Mouse (Mus musculus): ENCODE data around the gene Zbtb48. TPM values are rescaled to one million over a fixed set of nuclear protein-coding genes. Genes with fewer than 3 reads are reported as not detected.
A peak's percentile ranks its signal among the peaks of the same experiment; 100 is the strongest.
"Not testable (repeated sequence)": the region's sequence is repeated elsewhere in the genome, so short reads cannot be mapped to it uniquely, and the experiment has no call there.

Gene Zbtb48
- polyA plus RNA-seq, 1 experiment from 2014 or later, result 13.7 TPM

- not testable (repeated sequence) for H3K9me3 ChIP-seq (ENCODE audit: low read length); H3K9ac ChIP-seq (replicated peaks; ENCODE audit: low read depth); H3K4me1 ChIP-seq (ENCODE audit: insufficient read depth, low read depth, low read length); H3K4me2 ChIP-seq (replicated peaks; ENCODE audit: low read depth, low read length); H3K4me3 ChIP-seq (ENCODE audit: low read depth, low read length); H3K36me3 ChIP-seq (ENCODE audit: insufficient read depth, low read length); DNase-seq (ENCODE audit: low spot score); H3K27ac ChIP-seq (ENCODE audit: low read length); H3K27me3 ChIP-seq (replicated peaks; ENCODE audit: insufficient read depth, low read length); ATAC-seq
- peak; percentile 56 for TF ChIP-seq CTCF (IDR thresholded peaks at IDR 0.05)
- 90% methylated on average over 6 of the region's 6 CpGs for WGBS
Observed at GRCm38 (mm10) chr4:152036464-152036863, 9.0 kb upstream of the Zbtb48 start.

DNA sequence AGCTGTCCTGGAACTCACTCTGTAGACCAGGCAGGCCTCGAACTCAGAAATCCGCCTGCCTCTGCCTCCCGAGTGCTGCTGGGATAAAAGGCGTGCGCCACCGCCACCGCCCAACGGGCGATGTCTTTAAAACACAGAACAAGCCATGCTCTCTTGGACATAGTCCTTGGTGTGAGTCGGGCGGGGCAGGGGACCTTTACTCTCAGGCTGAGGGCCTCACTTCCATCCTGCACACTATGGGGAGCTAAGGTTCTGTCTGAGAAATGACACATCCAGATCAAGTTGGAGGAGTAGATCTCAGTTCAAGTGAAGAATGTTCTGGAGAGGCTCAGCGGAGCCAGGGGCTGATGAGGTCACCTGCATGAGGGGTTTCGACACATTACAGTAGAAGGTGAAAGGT lies 5.5 kb upstream of the Zbtb48 start:
- Histone ChIP-seq H3K4me2 (replicated peaks; ENCODE audit: low read depth, low read length) (no peak overlapping the region), H3K9me3 (ENCODE audit: low read length) (no peaks in the 10 kb centered on the region), H3K9ac (replicated peaks; ENCODE audit: low read depth) (no peak overlapping the region), H3K4me3 (ENCODE audit: low read depth, low read length) (no peak overlapping the region), H3K4me1 (ENCODE audit: insufficient read depth, low read depth, low read length) (peaks cover 4% of the 10 kb centered on the region; the same call in 1 of the 2 replicates), H3K27me3 (replicated peaks; ENCODE audit: insufficient read depth, low read length) (no peaks in the 10 kb centered on the region), H3K36me3 (ENCODE audit: insufficient read depth, low read length) (no peaks in the 10 kb centered on the region), H3K27ac (ENCODE audit: low read length) (no peak overlapping the region)
- 84% methylated on average over 13 of the region's 13 CpGs for WGBS
- DNase-seq (ENCODE audit: low spot score) (no peak), ATAC-seq (no peak)
- TF ChIP-seq CTCF (IDR thresholded peaks at IDR 0.05) (no peak), EP300 (IDR thresholded peaks at IDR 0.05) (no peak)

DNA sequence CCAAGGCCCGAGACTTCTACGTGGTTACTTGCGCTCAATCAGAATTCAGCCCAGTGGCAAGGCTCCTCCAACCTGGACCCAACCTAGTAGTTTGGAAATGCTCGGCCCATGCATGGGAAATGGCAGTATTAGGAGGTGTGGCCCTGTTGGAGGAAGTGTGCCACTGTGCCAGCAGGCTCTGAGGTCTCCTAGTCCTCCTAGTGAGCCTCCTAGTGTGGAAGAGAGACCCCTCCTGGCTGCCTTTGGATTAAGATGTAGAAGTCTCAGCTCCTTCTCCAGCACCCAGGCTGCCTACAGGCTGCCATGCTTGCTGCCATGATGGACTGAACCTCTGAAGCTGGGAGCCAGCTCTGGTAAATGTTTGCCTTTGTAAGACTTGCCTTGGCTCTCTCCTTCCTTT lies 2.5 kb upstream of the Zbtb48 start:
- Histone ChIP-seq H3K27ac (ENCODE audit: low read length) (no peak overlapping the region), H3K9ac (replicated peaks; ENCODE audit: low read depth) (no peak overlapping the region), H3K4me2 (replicated peaks; ENCODE audit: low read depth, low read length) (no peak overlapping the region), H3K4me3 (ENCODE audit: low read depth, low read length) (no peak overlapping the region), H3K4me1 (ENCODE audit: insufficient read depth, low read depth, low read length) (peaks cover 17% of the 10 kb centered on the region; the same call in 1 of the 2 replicates), H3K9me3 (ENCODE audit: low read length) (no peaks in the 10 kb centered on the region), H3K27me3 (replicated peaks; ENCODE audit: insufficient read depth, low read length) (no peaks in the 10 kb centered on the region), H3K36me3 (ENCODE audit: insufficient read depth, low read length) (no peaks in the 10 kb centered on the region)
- DNase-seq (ENCODE audit: low spot score) (peak; percentile 69), ATAC-seq (peak; percentile 11; the same call in 1 of the 2 replicates)
- peak; percentile 67 for TF ChIP-seq CTCF (IDR thresholded peaks at IDR 0.05)
- TF ChIP-seq EP300 (IDR thresholded peaks at IDR 0.05), result no peak
- WGBS, result 73% methylated on average over 4 of the region's 4 CpGs

GRCm38 (mm10) chr4:152029087-152029486 lies 1.6 kb upstream of the Zbtb48 start:
- Histone ChIP-seq H3K4me3 (ENCODE audit: low read depth, low read length) (no peak overlapping the region), H3K27ac (ENCODE audit: low read length) (no peak overlapping the region), H3K36me3 (ENCODE audit: insufficient read depth, low read length) (no peaks in the 10 kb centered on the region), H3K9me3 (ENCODE audit: low read length) (no peaks in the 10 kb centered on the region), H3K4me2 (replicated peaks; ENCODE audit: low read depth, low read length) (no peak overlapping the region), H3K4me1 (ENCODE audit: insufficient read depth, low read depth, low read length) (peaks cover 20% of the 10 kb centered on the region; the same call in 1 of the 2 replicates), H3K27me3 (replicated peaks; ENCODE audit: insufficient read depth, low read length) (no peaks in the 10 kb centered on the region), H3K9ac (replicated peaks; ENCODE audit: low read depth) (no peak overlapping the region)
- peak; percentile 37 for DNase-seq (ENCODE audit: low spot score)
- TF ChIP-seq CTCF (IDR thresholded peaks at IDR 0.05) (peak; percentile 65), EP300 (IDR thresholded peaks at IDR 0.05) (no peak)
- WGBS, result 33% methylated on average over 5 of the region's 5 CpGs
- ATAC-seq, result no peak

GRCm38 (mm10) chr4:152028456-152028855 lies 985 bp upstream of the Zbtb48 start:
- 59% methylated on average over 15 of the region's 15 CpGs for WGBS
- ATAC-seq (no peak), DNase-seq (ENCODE audit: low spot score) (no peak)
- Histone ChIP-seq H3K9ac (replicated peaks; ENCODE audit: low read depth) (no peak overlapping the region), H3K27me3 (replicated peaks; ENCODE audit: insufficient read depth, low read length) (no peaks in the 10 kb centered on the region), H3K4me2 (replicated peaks; ENCODE audit: low read depth, low read length) (peak overlapping the region; percentile 83; the same call in 1 of the 2 replicates), H3K9me3 (ENCODE audit: low read length) (no peaks in the 10 kb centered on the region), H3K27ac (ENCODE audit: low read length) (no peak overlapping the region), H3K4me3 (ENCODE audit: low read depth, low read length) (0 out of 2 replicates have a peak overlapping the region, but pooled peaks have one; percentile 71), H3K36me3 (ENCODE audit: insufficient read depth, low read length) (no peaks in the 10 kb centered on the region), H3K4me1 (ENCODE audit: insufficient read depth, low read depth, low read length) (peaks cover 20% of the 10 kb centered on the region; the same call in 1 of the 2 replicates)
- no peak for TF ChIP-seq EP300 (IDR thresholded peaks at IDR 0.05)
- no peak for TF ChIP-seq CTCF (IDR thresholded peaks at IDR 0.05)

- ATAC-seq (peak; percentile 46), DNase-seq (ENCODE audit: low spot score) (peak; percentile 61)
- Histone ChIP-seq H3K9ac (replicated peaks; ENCODE audit: low read depth) (peak overlapping the region; percentile 52), H3K4me1 (ENCODE audit: insufficient read depth, low read depth, low read length) (peaks cover 20% of the 10 kb centered on the region; the same call in 1 of the 2 replicates), H3K27ac (ENCODE audit: low read length) (peak overlapping the region; percentile 84), H3K4me2 (replicated peaks; ENCODE audit: low read depth, low read length) (peak overlapping the region; percentile 83), H3K27me3 (replicated peaks; ENCODE audit: insufficient read depth, low read length) (no peaks in the 10 kb centered on the region), H3K4me3 (ENCODE audit: low read depth, low read length) (peak overlapping the region; percentile 71), H3K9me3 (ENCODE audit: low read length) (no peaks in the 10 kb centered on the region), H3K36me3 (ENCODE audit: insufficient read depth, low read length) (peaks cover 8% of the 10 kb centered on the region)
- peak; percentile 35 for TF ChIP-seq CTCF (IDR thresholded peaks at IDR 0.05)
- no peak for TF ChIP-seq EP300 (IDR thresholded peaks at IDR 0.05)
- WGBS, result 3% methylated on average over 38 of the region's 41 CpGs
Observed at GRCm38 (mm10) chr4:152026751-152027508, 541 bp downstream of the Zbtb48 start.

Data from lung, postnatal 0 days (tissue).